Mouse (Mus musculus) A20 (cell line): ENCODE data around the gene Olfr1425.
"Not testable (repeated sequence)": the region's sequence is repeated elsewhere in the genome, so short reads cannot be mapped to it uniquely, and the experiment has no call there.

ENCODE experiments used
- DNase-seq: peaks from one replicate; pipeline ENCODE4 v3.0.0-alpha.2; 2011; ENCODE audit warnings: low read depth, low spot score

The Olfr1425 gene

DNA sequence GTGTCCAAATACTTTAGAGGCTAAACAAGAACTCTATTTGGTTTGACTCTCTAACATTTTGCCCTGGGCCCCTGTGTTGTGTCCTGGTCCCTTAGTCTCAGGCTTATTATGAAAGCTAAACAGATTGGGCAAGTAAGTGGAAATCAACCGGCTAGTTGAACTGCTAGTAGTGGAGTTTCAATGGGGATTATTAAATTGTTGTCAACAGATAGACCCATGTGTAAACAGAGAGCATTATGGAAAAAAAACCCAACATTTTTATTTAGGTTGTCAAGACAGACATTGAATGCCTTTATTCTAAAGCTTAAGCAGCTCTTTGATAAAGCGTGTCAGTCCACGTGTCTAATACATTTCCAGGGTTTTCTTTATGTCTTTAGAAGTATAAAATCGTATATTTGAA is at the start of gene Olfr1425:
TSS of gene Olfr1425 (minus strand) at position 101 of the 400 bp plus-strand sequence.
- not testable (repeated sequence) for DNase-seq

DNA sequence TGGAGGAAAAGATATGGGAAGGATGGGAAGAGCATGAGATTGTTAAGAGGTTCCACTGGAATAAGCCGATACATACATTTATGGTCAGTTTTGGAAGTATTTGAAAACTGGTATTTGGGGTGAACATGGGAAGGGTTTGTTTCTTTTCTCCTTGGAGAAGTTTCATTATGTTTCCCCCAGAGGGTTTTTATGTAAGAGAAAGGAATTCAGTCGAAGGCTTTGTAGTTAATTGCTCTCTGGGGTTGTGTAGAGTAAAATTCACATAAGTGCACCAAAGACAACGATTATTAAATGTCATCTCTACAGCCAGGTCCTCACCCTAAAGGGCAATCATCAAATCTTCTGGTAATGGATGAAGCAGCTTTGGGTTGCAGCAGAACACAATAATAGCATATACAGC is 45.6 kb upstream of the Olfr1425 start, which contains the start of gene Olfr76:
TSS of gene Olfr76 (minus strand) at position 101 of the 400 bp plus-strand sequence.
- no peak for DNase-seq

DNA sequence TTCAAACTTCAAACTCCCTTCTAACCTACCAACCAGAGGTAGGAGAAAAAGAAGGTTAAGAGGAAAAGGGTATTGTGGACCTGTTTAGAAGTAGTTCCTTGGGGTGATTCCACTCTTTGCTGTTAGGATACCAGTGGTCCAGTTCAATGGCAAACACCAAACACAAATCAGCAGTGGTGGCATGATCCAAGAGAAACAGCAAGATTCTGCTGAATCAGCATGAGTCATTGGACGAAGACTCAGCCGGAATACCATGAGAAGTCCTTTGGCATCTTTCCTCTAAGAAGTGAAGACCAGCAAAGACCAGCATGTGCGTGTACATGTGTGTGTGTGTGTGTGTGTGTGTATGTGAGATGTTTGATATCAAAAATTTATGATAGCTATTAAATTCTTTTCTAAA is 38.9 kb upstream of the Olfr1425 start:
- no peak for DNase-seq

DNA sequence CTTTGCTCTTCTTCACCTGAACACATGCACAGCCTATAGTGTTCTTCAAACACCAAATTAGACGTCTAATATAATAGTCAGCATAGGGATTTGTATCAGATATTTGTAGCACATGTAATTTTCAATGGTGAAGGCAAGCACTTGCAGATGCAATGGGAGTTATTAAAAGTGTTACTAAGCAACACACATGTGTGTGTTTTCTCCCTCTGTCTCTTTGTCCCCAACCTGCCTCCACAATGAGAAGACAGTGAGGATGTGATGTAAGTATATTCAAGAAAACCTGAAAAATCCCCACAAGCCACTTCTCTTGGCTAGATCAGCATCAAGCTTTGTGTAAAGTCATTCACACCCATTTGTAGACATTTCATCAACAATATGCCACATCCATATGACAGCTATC is 38.3 kb upstream of the Olfr1425 start, which contains the start of gene Olfr1428:
TSS of gene Olfr1428 (minus strand) at position 101 of the 400 bp plus-strand sequence.
- DNase-seq, result no peak

DNA sequence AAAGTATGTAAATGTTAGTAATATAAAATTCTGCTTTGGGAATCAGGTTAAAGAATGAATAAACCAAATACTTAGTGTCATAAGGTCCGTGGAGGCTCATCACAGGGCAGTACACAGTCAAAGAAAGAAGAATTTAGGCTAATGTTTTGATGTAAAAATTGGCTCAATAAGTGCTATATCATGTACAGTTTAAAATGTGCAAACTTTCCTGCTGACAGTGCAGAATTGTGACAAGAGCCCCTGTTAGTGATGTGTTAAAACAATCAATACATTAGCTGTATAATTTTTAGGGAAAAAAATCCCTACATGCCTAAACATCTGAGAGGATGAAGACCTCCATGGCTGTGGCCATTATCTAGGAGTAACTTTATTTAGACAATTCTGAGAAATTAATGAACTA is 36.3 kb upstream of the Olfr1425 start:
- DNase-seq, result no peak

DNA sequence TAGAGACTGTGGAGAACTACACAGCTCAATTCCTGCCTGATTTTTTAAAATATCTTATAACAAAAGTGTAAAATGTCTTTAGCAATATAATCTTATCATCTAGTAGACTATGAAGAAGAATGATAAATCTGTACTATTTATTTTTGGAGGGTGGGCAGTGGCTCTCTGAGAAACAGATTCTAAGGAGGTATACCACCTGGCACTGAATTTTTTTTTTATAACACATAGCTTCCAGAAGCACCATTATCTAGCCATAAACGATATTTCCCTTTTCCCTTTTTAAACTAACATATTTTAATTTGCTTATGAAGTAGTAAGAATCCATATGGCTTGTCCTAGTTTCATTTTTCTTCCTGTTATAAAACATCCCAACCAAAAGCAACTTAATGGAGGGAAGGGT is 27.0 kb upstream of the Olfr1425 start:
- no peak for DNase-seq

DNA sequence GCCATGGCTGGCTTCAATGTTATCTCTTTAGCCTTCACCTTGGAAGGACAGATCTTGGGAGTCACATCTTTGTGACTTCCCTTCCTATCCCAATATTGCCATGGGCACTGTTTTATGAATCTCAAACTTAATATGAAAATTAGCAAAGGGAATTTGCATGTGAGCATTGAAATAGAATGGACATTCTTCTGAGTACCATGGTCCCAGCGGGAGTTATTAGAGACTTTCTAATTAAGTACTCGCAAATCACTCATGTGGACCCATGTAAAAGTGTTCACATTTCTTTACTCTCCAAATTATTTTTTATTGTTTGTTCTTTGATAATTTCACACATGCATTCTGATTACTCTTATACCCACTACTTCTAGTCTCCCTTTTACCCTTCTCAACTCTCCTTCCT is 25.7 kb upstream of the Olfr1425 start, which contains the start of gene Olfr1427:
TSS of gene Olfr1427 (minus strand) at position 101 of the 400 bp plus-strand sequence.
- no peak for DNase-seq

DNA sequence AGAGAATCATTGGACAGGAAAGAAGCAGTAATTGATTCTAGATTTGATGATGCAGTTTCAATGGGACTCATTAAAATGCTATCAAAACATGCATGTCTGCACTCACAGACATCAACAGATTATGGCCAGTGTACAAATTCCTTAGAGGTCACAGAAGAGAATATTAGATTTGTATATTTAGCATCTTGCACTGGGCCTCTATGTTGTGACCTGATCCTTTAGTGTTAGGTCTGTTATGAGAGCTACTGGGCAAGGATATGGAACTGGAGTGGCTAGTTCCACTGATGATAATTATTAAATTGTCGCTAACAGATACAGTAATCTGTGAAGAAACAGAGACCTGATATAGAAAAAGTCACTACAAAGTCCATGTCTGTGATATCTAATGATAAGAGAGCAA is 14.4 kb upstream of the Olfr1425 start, which contains the start of gene Olfr1426:
TSS of gene Olfr1426 (minus strand) at position 101 of the 400 bp plus-strand sequence.
- no peak for DNase-seq

DNA sequence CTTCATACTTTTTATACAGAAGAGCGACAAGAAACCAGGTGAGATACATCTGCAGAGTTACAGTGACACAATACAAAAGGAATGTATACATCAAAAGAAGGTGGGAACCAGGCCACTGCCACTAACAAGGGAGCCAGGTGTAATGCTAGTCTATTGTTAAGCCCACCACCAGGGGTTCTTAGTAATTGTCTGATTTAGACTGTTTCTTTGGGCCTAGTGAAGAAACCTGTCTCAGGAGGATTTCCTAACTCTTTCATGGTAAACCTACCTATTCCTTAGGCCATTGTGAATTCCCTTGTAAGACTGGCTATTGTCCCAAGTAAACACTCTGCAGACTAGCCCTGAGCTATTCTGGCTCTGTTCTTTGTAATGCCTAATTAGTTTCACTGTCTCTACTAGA is 8.0 kb downstream of the Olfr1425 start:
- DNase-seq, result not testable (repeated sequence)

DNA sequence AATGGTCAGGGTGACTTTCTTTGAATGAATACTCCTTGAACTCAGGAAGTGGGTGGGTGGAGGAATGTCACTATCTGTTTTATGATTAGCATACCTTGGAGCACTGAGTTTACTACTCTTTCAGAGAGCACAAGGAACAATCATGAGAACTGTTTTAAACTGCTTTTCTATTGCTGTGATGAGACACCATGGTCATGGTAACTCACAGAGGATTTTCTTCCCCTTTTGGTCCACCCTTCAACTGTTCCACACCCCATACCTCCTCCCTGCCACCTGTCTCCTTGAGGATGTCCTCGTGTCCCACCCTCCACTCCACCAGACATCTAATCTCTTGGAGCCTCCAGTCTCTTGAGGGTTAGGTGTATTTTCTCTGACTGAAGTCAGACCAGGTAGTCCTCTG is 9.7 kb downstream of the Olfr1425 start:
- DNase-seq, result not testable (repeated sequence)

DNA sequence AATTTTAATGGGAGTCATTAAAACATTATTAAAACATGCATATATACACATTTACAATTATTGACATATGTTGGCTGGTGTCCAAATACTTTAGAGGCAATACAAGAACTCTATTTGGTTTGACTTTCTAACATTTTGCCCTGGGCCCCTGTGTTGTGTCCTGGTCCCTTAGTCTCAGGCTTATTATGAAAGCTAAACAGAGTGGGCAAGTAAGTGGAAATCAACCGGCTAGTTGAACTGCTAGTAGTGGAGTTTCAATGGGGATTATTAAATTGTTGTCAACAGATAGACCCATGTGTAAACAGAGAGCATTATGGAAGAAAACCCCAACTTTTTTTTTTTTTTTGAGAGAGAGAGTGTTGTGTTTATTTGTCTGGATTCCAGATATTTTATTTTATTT is 14.9 kb downstream of the Olfr1425 start, which contains the start of gene Olfr1424:
TSS of gene Olfr1424 (minus strand) at position 101 of the 400 bp plus-strand sequence.
- not testable (repeated sequence) for DNase-seq

DNA sequence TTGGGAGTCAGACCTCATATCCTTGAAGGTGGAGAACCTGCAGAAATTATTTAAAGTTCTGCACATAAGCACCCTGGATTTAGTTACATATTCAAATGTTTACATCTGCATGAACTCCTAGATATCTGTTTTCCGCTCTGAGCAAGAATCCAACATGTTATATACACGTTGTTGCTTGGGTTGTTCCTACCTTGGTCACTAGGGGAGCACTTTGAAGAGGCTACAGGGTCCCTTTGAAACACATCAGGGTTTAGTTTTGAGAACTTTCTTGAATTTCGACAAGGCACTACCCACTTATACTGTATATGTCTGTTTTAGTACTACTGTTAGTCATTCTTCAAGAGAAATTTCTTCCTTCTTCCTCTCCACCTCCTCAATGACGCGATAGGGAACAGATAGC is 34.4 kb downstream of the Olfr1425 start:
- no peak for DNase-seq

DNA sequence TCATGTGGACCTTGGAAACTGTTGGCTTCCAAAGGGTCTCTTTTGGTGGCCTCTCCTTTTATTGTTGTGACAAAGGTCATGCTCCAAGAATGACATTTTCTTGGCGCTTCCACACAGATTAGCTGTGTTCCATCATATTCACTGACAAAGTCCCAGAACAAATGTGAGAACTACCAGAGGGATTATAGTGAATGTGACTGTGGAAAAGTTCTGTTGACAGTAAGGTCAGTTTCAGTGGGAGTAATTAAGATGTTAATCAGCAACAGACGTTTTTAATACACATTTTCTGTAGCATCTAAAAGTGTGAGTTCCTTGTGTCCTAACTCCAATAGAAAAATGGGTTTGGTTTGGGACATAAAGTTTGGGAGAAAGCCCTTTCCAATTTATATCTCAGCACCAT is 36.3 kb downstream of the Olfr1425 start, which contains the start of gene Olfr1423:
TSS of gene Olfr1423 (minus strand) at position 101 of the 400 bp plus-strand sequence.
- no peak for DNase-seq

DNA sequence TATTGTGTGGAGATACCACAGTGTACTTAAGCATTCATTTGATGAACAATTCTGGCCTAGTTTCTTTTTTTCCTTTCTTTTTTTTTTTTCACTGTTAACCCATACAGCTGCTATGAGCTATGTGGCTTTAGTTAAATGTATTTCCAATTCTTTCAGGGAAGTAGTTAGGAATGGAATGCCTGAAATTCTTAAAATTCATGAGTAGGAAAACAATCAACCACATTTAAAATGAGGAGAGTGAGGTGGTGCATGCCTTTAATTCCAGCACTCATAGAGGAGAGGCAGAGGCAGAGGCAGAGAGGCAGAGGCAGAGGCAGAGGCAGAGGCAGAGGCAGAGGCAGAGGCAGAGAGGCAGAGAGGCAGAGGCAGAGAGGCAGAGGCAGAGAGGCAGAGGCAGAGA is 39.8 kb downstream of the Olfr1425 start:
- DNase-seq, result no peak

DNA sequence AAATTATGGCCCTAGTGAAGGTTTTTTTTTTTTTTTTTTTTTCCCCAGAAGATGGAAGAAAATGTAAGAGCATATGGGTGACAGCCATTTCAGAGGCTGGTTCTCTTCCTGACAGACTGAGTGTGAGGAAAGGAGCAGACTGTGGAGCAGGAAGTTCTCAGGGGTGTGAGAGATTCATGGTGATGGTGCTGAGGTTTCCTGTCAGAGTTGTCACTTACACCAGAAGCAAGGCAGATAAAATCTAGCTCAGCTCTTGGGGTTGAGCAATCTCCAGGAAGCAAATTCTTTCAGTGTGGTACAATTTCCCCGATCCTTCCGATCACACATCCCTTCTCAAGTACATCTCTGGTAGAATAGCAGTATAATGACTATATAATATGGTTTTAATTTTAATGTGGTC is 50.9 kb downstream of the Olfr1425 start:
- no peak for DNase-seq

DNA sequence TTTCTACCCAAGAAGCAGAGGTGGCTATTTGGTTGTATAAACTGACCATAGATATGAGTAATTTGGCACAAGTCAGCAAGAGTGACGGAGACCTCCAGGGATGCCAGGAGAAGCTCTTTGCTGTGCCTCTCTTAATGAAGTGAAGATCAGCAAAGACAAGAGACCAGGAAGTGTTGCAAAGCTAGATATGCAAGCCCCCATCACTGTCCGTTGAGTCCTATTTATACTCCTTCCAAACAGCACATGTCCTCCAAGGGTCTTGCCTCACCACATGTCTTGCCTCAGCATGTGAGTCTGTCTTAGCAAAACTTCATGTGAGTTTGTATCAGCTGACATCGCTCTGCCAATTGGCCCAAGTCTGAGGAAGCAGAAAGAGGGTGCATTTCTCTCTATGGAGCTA is 52.2 kb downstream of the Olfr1425 start:
- DNase-seq, result no peak

DNA sequence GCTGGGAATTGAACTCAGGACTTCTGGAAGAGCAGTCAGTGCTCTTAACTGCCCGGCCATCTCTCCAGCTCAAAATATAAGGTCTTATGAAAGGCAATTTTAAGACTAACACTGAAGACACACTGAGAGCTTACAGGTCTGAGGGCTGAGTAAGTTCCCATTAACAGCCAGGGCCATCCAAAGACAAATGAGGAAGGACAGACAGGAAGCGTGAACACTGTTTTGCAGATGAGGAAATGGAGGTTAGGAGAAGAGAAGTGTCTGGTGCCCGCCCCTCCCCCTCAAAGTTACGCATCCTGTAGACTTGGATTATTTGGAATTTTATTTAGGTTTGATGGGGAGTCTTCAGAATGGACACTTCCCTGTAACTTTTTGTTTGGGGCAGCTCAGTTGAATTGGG is 53.4 kb downstream of the Olfr1425 start:
- no peak for DNase-seq
